Mouse (Mus musculus) kidney, embryonic 16.5 days (tissue): ENCODE data around the gene Palm2. TPM values are rescaled to one million over a fixed set of nuclear protein-coding genes. Genes with fewer than 3 reads are reported as not detected.

Experiments used
- ATAC-seq: fragments of 200-750 bp; cut with Nextera tagmentation; 2 replicates; pipeline ENCODE4 v1.8.0; 2017; ENCODE audit warnings: moderate TSS enrichment; ENCODE audit not compliant: low FRiP score, low TSS enrichment
- H3K27ac ChIP-seq: fragments of 300-500 bp; sonication (generic); 2 replicates; pipeline ENCODE4 v1.5.1; 2014; ENCODE audit warnings: low read length
- H3K27me3 ChIP-seq: fragments of 300-500 bp; sonication (generic); 2 replicates; pipeline ENCODE4 v1.6.1; 2014; ENCODE audit warnings: low read length, control low read depth, mixed read lengths; ENCODE audit not compliant: insufficient read depth
- H3K36me3 ChIP-seq: fragments of 300-500 bp; sonication (generic); 2 replicates; pipeline ENCODE4 v1.6.1; 2014; ENCODE audit warnings: low read length, control low read depth, mixed read lengths; ENCODE audit not compliant: insufficient read depth
- H3K4me1 ChIP-seq: fragments of 300-500 bp; sonication (generic); 2 replicates; pipeline ENCODE4 v1.6.1; 2014; ENCODE audit warnings: low read length, control low read depth, mixed read lengths; ENCODE audit not compliant: insufficient read depth
- H3K4me2 ChIP-seq: fragments of 300-500 bp; sonication (generic); replicated peaks from 2 replicates; pipeline ENCODE4 v1.6.1; 2014; ENCODE audit warnings: low read depth, low read length
- H3K4me3 ChIP-seq: fragments of 300-500 bp; sonication (generic); 2 replicates; pipeline ENCODE4 v1.5.1; 2014; ENCODE audit warnings: mild to moderate bottlenecking, low read length
- H3K9ac ChIP-seq: fragments of 300-500 bp; sonication (generic); replicated peaks from 2 replicates; pipeline ENCODE4 v1.6.1; 2014; ENCODE audit warnings: low read length
- H3K9me3 ChIP-seq: fragments of 300-500 bp; sonication (generic); 2 replicates; pipeline ENCODE4 v1.6.1; 2016; ENCODE audit warnings: low read length, control low read depth
- WGBS: fragments of 180-500 bp; shearing (Covaris S2); extraction: QIAGEN DNeasy Blood & Tissue Kit; methylation state at CpG from one replicate; pipeline ENCODE4 v1.1.7; 2014; 5-methylcytosine and 5-hydroxymethylcytosine counted together
- polyA plus RNA-seq: library from polyadenylated mRNA; unstranded; fragments of >200 nt; fragmentation: Nextera tagmentation; extraction: Ambion mirVana; gene quantifications from 2 replicates; pipeline ENCODE4 v1.2.1, GENCODE M21; 2015

Gene Palm2
- polyA plus RNA-seq, 1 experiment from 2014 or later, result 1.6 TPM

- Histone ChIP-seq H3K9me3 (no peaks in the 10 kb centered on the region), H3K27ac (no peak overlapping the region), H3K4me1 (peaks cover 14% of the 10 kb centered on the region; the same call in 1 of the 2 replicates), H3K36me3 (no peaks in the 10 kb centered on the region), H3K9ac (no peak overlapping the region), H3K27me3 (0 out of 2 replicates have a peak, but pooled peaks cover 4% of the 10 kb centered on the region), H3K4me3 (no peak overlapping the region), H3K4me2 (no peak overlapping the region)
- 80% methylated on average over 2 of the region's 3 CpGs for WGBS
- no peak for ATAC-seq
These were observed 76.5 kb downstream of the Palm2 start for GRCm38 (mm10) chr4:57510576-57510975.

GRCm38 (mm10) chr4:57511734-57512133, 77.7 kb downstream of the Palm2 start:
- H3K27ac ChIP-seq, result no peak overlapping the region
- 89% methylated on average over 1 of the region's 1 CpGs for WGBS
- H3K27me3 ChIP-seq, result 0 out of 2 replicates have a peak, but pooled peaks cover 4% of the 10 kb centered on the region
- peaks cover 14% of the 10 kb centered on the region; the same call in 1 of the 2 replicates for H3K4me1 ChIP-seq
- no peak overlapping the region for H3K4me2 ChIP-seq
- ATAC-seq, result no peak
- H3K9ac ChIP-seq, result no peak overlapping the region
- no peaks in the 10 kb centered on the region for H3K9me3 ChIP-seq
- no peaks in the 10 kb centered on the region for H3K36me3 ChIP-seq
- H3K4me3 ChIP-seq, result no peak overlapping the region

- H3K27ac ChIP-seq, result no peak overlapping the region
- WGBS, result 77% methylated on average over 8 of the region's 8 CpGs
- ATAC-seq, result no peak
- H3K4me1 ChIP-seq, result peaks cover 14% of the 10 kb centered on the region; the same call in 1 of the 2 replicates
- no peak overlapping the region for H3K4me2 ChIP-seq
- no peaks in the 10 kb centered on the region for H3K36me3 ChIP-seq
- H3K4me3 ChIP-seq, result no peak overlapping the region
- peaks cover 4% of the 10 kb centered on the region; the same call in 1 of the 2 replicates for H3K27me3 ChIP-seq
- H3K9me3 ChIP-seq, result no peaks in the 10 kb centered on the region
- H3K9ac ChIP-seq, result no peak overlapping the region
These were observed 79.3 kb downstream of the Palm2 start for GRCm38 (mm10) chr4:57513241-57513933.

GRCm38 (mm10) chr4:57514003-57514937, 80.2 kb downstream of the Palm2 start:
- peak; percentile 63; the same call in 1 of the 2 replicates for ATAC-seq
- Histone ChIP-seq H3K27me3 (peaks cover 4% of the 10 kb centered on the region; the same call in 1 of the 2 replicates), H3K27ac (no peak overlapping the region), H3K4me3 (no peak overlapping the region), H3K36me3 (no peaks in the 10 kb centered on the region), H3K9me3 (no peaks in the 10 kb centered on the region), H3K9ac (no peak overlapping the region), H3K4me1 (peaks cover 14% of the 10 kb centered on the region; the same call in 1 of the 2 replicates), H3K4me2 (peak overlapping the region; percentile 25; the same call in 1 of the 2 replicates)
- whole genome bisulfite sequencing, result 33% methylated on average over 31 of the region's 31 CpGs

- 51% methylated on average over 2 of the region's 2 CpGs for WGBS
- H3K36me3 ChIP-seq, result no peaks in the 10 kb centered on the region
- no peak overlapping the region for H3K27ac ChIP-seq
- ATAC-seq, result no peak
- peaks cover 14% of the 10 kb centered on the region; the same call in 1 of the 2 replicates for H3K4me1 ChIP-seq
- no peak overlapping the region for H3K9ac ChIP-seq
- peaks cover 4% of the 10 kb centered on the region; the same call in 1 of the 2 replicates for H3K27me3 ChIP-seq
- H3K4me2 ChIP-seq, result no peak overlapping the region
- H3K4me3 ChIP-seq, result no peak overlapping the region
- no peaks in the 10 kb centered on the region for H3K9me3 ChIP-seq
These were observed 81.3 kb downstream of the Palm2 start for GRCm38 (mm10) chr4:57515356-57515755.

- no peaks in the 10 kb centered on the region for H3K27me3 ChIP-seq
- no peaks in the 10 kb centered on the region for H3K9me3 ChIP-seq
- ATAC-seq, result no peak
- no peaks in the 10 kb centered on the region for H3K4me1 ChIP-seq
- no peak overlapping the region for H3K4me3 ChIP-seq
- H3K27ac ChIP-seq, result no peak overlapping the region
- no peak overlapping the region for H3K4me2 ChIP-seq
- WGBS, result 96% methylated on average over 15 of the region's 15 CpGs
- H3K9ac ChIP-seq, result no peak overlapping the region
- H3K36me3 ChIP-seq, result no peaks in the 10 kb centered on the region
These were observed 89.4 kb downstream of the Palm2 start for GRCm38 (mm10) chr4:57523456-57523855.

- no peak for ATAC-seq
- no peaks in the 10 kb centered on the region for H3K4me1 ChIP-seq
- H3K4me2 ChIP-seq, result no peak overlapping the region
- no peaks in the 10 kb centered on the region for H3K27me3 ChIP-seq
- WGBS, result 73% methylated on average over 3 of the region's 3 CpGs
- no peak overlapping the region for H3K4me3 ChIP-seq
- no peaks in the 10 kb centered on the region for H3K9me3 ChIP-seq
- no peaks in the 10 kb centered on the region for H3K36me3 ChIP-seq
- H3K27ac ChIP-seq, result no peak overlapping the region
- no peak overlapping the region for H3K9ac ChIP-seq
These were observed 90.4 kb downstream of the Palm2 start for GRCm38 (mm10) chr4:57524461-57524860.

- H3K4me2 ChIP-seq, result no peak overlapping the region
- H3K9ac ChIP-seq, result no peak overlapping the region
- ATAC-seq, result no peak
- H3K27ac ChIP-seq, result no peak overlapping the region
- H3K4me3 ChIP-seq, result no peak overlapping the region
- WGBS, result 78% methylated on average over 9 of the region's 9 CpGs
- H3K36me3 ChIP-seq, result no peaks in the 10 kb centered on the region
- no peaks in the 10 kb centered on the region for H3K9me3 ChIP-seq
- no peaks in the 10 kb centered on the region for H3K27me3 ChIP-seq
- H3K4me1 ChIP-seq, result no peaks in the 10 kb centered on the region
These were observed 91.4 kb downstream of the Palm2 start for GRCm38 (mm10) chr4:57525221-57526011.

GRCm38 (mm10) chr4:57528296-57528695, 94.2 kb downstream of the Palm2 start:
- Histone ChIP-seq H3K27ac (no peak overlapping the region), H3K4me2 (no peak overlapping the region), H3K9me3 (no peaks in the 10 kb centered on the region), H3K27me3 (no peaks in the 10 kb centered on the region), H3K9ac (no peak overlapping the region), H3K4me1 (no peaks in the 10 kb centered on the region), H3K36me3 (no peaks in the 10 kb centered on the region), H3K4me3 (no peak overlapping the region)
- no peak for ATAC-seq
